Mouse (Mus musculus): ENCODE data around the gene Henmt1.

The Henmt1 gene

DNA sequence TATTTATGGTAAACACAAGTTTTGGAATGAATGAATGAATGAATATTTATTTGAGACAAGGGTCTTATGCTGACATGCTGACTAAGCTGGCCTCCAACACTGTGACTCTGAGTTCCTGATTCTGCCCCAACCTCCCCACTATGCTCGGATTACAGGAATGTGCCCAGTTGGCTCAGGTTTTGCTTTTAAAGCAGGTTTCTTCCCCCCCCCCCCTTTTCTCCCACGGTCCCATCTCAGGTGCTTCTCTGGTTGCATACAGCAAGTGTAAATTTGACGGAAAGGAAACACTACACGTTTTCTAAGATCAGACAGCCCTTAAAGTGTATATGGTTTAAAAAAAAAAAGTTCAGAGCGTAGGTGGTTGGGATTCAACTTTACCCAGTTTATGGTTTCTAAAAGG lies at the start of gene Henmt1:
Henmt1 (plus strand) TSS at position 301 of the 400 bp plus-strand sequence.
- TF ChIP-seq GATA4 (IDR thresholded peaks at IDR 0.05; ENCODE audit: insufficient replicate concordance, low read length), result no peak

DNA sequence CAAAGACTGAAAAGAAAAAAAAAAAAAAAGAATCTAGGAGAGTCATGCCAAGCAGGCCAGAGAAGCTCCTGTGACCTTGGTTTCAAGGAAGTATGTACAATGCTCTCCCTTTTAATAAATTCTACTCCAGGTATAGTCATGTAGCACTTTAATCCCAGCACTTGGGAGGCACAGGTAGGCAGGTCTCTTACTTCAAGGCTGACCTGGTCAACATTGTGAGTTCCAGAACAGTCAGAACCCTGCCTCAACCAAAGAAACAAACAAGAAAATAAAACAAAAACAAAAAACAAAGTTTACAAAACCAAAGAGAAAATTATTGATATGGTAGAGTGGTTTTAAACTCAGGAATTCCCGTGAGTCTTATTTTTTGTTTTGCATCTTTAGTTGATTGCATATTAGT lies 49.8 kb upstream of the Henmt1 start, which contains the start of gene Fndc7:
Fndc7 (minus strand) TSS at position 101 of the 400 bp plus-strand sequence.
- TF ChIP-seq GATA4 (IDR thresholded peaks at IDR 0.05; ENCODE audit: insufficient replicate concordance, low read length), result no peak

DNA sequence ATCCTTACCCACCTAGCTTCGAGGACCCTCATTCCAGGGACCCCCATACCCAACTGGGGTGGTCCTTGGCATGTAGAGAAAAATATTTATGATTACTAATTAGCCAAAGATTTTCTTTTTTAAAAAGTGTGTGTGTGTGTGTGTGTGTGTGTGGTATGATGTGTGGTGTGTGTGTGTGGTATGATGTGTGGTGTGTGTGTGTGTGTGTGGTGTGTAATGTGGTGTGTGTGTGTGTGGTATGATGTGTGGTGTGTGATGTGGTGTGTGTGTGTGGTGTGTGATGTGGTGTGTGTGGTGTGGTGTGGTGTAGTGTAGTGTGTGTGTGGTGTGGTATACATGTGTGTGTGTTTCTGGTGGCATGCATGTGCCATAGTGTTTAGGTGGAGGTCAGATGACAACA lies 47.6 kb upstream of the Henmt1 start:
- TF ChIP-seq GATA4 (IDR thresholded peaks at IDR 0.05; ENCODE audit: insufficient replicate concordance, low read length), result no peak

DNA sequence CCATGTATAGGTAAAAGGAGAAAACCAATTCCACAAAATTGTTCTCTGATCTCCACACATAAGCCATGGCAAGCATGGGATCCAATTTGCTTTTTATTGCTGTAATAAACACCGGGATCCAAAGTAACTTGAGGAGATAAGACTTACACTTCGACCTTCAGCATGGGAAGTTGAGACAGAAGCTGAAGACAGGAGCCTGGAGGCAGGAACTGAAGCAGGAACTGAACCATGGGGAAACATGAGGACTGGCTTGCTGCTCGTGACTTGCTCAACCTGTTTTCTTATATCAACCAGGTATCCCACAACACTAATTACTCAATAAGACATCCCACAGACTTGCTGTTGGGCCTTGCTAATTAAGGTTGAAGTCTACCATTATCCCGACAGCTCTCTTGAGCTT lies 46.8 kb upstream of the Henmt1 start:
- TF ChIP-seq GATA4 (IDR thresholded peaks at IDR 0.05; ENCODE audit: insufficient replicate concordance, low read length), result no peak

DNA sequence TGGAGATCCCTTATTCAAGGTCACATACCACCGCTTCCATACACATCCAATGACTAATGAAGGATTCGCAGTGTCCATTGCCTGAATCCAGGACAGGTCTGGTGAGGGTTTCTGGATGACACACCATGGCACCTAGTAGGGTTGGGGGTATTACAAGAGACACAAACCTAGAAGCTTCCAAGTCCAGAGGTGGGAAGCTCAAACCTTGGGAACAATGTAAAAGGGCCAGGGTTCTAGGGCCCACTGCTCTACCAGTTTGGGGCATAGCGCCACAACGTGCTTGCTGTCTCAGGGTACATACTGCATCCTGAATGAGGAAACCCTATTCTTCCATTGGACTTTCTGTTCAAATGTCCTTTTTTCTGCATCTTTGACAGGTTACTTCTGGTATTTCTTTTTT lies 41.0 kb upstream of the Henmt1 start:
- TF ChIP-seq GATA4 (IDR thresholded peaks at IDR 0.05; ENCODE audit: insufficient replicate concordance, low read length), result no peak

DNA sequence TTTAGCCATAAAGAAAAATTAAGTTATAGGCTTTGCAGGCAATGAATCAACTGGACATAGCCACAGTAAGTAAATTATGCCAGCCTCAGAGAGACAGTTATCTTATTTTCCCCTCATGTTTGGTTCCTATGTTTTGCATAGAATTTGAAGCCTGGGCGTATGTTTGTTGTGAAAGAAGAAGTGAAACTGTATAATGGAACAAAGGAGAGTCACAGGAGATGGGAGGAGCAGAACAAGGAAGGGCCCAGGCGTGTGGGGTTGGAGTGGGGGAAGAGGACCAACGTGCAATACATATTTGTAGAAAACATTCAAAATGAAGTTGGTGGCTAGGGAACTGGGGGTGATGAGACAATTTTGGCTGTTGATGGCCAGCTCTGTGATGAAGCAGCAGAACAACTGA lies 39.5 kb upstream of the Henmt1 start:
- TF ChIP-seq GATA4 (IDR thresholded peaks at IDR 0.05; ENCODE audit: insufficient replicate concordance, low read length), result no peak

DNA sequence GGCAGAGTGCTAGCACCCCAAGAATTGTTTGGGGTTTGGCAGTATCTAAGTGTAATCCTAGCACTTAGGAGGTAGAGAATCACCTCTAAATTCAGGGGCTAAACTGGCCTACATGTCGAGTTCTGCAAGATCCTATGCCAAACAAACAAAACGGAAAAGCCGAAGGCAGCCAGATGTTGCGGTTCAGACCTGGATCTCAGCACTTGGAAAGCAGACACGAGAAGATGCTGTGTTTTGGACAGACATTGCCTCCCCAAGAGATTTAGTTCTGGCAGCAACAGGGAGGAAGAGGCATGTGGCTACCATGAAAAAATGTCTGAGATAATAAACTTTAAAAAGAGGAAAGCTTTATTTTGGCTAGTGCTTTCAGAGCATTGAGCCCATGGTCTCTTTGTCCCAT lies 39.0 kb upstream of the Henmt1 start:
- TF ChIP-seq GATA4 (IDR thresholded peaks at IDR 0.05; ENCODE audit: insufficient replicate concordance, low read length), result no peak

DNA sequence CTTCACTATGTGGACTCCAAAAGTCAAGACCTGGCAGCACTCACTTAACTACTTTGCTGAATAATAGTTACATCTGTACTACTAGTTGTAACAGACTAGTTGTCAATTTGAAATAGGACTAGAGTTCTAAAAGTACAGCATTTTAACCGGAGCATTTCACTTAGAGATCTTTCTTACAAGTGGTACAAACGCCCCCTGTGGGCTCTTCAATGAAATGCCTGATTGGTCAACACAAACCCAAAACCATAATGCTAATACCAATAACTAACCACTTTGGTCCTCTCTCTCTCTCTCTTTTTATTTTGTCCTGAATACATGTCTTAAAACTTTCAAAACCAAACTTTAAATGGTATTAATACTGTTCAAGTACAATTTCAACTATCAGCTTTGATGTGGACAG lies 37.6 kb upstream of the Henmt1 start:
- no peak for TF ChIP-seq GATA4 (IDR thresholded peaks at IDR 0.05; ENCODE audit: insufficient replicate concordance, low read length)

DNA sequence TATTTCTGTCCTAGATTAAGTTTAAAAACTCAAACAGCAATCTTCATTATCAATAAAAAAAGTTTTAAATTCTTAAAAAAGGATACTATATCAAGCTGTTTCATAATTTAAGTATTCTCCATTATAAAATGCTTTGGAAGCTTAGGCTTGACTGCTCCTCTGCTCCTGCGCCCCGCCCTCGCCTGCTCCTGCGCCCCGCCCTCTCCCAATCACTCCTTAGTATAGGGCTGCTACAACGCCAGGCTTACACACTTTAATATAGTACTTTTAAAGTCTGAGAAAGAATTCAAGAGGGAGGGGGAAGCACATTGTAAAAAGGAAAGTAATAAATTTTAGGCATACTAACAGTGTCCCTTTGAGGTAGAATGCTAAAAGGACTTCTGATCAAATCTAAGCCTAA lies 36.7 kb upstream of the Henmt1 start:
- no peak for TF ChIP-seq GATA4 (IDR thresholded peaks at IDR 0.05; ENCODE audit: insufficient replicate concordance, low read length)

DNA sequence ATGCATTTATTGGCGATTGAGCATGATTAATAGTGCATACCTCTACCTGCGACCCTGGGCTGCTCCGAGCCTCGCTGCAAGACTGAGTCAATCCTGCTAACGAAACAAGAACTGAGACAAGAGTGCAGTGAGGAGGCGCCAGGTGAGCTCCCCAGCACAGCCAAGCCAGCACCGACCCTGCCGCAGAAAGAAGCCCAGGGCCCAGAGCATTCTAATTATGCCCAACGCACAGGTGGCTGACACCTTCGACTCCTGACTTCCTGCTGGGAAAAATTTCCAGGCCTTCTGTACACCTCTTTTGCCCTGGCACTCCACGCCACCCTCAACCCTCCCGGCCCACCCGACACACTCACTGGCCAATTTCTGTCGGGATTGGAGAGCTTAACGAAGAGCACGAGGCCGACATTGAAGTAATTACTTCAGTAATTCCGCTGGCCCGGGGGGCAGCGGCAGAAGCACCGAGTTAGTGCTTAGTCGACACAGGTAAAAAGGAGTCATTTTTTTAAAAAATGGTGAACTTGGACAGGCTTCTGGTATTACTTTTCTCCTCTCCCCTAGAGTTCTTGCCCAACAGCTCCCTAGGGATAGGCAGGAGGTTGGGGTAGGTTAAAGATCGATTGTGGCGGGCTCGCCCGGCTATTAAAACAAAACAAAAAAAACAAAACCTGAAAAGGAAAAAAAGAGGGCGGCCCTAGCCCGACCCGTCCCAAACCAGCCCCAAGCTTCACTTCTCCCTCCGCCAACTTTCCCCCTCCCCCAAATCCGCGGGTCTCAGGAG lies 29.2 kb upstream of the Henmt1 start:
- no peak for TF ChIP-seq GATA4 (IDR thresholded peaks at IDR 0.05; ENCODE audit: insufficient replicate concordance, low read length)

DNA sequence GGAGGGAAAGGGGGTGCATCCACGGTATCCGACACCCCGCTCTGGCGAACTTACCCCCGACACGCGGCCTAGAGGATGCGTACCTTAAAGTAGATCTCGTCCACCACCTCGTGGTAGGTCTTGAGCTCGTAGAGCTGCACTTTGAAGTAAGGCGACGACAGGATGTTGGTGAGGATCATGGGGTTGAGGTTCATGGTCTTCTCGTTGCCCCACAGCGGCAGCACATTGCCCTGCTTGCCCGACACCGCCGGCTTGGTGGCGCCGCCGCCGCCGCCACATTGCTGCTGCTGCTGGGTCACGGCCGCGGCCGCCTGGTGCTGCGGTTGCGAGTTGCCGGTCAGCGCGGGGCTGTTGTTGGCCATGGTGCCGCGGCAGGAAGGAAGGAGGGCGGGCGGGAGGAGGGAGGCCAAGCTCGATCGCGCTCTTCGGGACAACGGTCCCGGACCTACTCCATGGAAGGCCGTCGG lies 28.6 kb upstream of the Henmt1 start:
- TF ChIP-seq GATA4 (IDR thresholded peaks at IDR 0.05; ENCODE audit: insufficient replicate concordance, low read length), result no peak

DNA sequence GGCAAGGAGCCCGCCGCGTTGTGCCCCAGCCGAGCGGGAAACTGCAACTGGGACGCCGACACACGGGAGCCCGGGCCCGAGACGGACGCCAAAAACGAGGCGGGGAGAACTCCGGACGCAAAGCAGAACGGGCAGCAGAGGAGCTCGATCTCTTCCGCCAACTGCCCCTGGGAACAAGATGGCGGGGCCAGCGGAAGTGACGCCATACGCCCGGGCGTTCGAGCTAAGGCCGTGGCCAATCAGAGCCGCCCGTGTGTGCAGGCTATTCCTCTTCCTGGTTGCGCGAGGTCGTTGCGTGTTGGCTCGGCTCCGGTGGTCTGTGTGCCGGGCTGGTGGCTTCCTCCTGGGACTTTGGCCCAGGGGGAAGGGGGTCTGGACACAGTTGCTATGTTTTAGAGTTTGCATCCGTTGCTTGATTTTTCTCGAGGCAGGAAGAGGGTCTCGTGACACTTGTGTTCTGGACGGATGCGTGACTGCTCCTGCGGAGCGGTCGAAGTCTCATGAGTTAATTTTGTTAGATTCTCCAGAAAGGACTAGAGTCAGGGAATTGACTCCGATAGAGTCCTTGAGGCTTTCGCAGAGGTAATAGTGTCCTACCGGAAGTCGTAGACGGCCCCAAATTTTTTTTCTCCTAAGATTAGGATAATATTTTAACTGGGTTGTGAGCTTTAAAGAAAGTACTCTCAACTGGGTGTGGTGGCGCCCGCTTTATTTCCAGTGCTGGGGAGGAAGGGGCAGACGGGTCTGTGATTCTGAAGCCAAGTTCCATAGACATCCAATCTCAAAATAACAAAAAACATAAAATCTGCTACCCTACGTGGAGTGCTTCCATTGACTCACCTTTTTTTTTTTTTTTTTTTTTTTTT lies 27.9 kb upstream of the Henmt1 start, which contains the start of gene Prpf38b:
Prpf38b (minus strand) TSS at position 180 of the 866 bp plus-strand sequence.
- no peak for TF ChIP-seq GATA4 (IDR thresholded peaks at IDR 0.05; ENCODE audit: insufficient replicate concordance, low read length)

DNA sequence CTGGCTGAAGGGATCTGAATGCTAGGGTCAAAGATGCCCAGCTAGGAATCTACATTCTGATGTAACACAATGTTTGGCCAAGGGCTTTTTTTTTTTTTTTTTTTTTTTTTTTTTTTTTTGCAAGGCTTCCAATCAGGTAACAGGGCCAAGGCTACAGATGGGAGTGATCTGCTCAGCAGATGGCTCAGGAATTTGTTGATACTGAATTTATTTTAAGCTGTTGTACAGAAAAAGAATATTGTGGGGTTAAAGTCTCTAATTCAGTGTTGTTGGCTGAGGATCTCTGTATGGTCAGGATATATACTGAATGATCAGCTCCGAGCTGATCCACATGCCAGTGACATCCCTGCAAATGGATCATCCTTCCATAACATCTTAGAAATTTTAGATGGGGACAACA lies 23.7 kb upstream of the Henmt1 start:
- TF ChIP-seq GATA4 (IDR thresholded peaks at IDR 0.05; ENCODE audit: insufficient replicate concordance, low read length), result no peak

DNA sequence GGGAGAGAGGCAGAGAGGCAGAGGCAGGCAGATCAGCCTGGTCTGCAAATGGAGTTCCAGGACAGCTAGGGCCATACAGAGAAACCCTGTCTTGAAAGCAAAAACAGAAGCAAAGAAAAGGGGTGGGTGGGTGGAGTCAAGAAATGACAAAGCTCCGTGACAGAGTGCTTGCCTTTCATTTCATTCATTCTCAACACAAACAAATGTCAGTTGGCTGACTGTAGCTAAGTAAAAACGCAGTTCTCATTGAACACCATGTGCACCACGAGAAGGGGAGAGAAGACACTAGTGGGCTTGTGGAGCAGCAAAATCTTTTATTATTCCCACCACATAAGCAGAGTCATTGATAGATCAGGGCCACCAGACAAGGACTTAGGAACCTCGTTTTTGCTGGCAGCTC lies 22.8 kb upstream of the Henmt1 start:
- TF ChIP-seq GATA4 (IDR thresholded peaks at IDR 0.05; ENCODE audit: insufficient replicate concordance, low read length), result no peak

DNA sequence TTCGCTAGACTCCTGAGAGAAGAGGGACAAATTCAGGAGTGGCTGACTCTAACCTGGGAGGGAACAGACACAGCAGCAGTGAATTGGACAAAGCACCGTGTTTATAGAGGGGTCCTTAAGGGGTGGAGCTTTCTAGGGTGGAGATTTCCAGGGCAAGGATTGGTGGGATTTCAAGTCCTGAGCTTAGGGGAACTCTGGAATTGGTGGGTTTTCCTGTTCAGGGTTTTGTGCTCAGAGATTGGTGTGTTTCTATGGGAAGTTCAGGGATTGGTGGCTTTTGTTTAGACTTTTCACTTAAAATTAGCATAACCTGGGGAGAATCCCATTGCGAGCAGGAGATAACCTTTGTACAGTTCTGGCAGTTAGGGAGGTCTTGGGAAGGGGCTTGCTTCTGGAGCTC lies 21.7 kb upstream of the Henmt1 start:
- no peak for TF ChIP-seq GATA4 (IDR thresholded peaks at IDR 0.05; ENCODE audit: insufficient replicate concordance, low read length)

DNA sequence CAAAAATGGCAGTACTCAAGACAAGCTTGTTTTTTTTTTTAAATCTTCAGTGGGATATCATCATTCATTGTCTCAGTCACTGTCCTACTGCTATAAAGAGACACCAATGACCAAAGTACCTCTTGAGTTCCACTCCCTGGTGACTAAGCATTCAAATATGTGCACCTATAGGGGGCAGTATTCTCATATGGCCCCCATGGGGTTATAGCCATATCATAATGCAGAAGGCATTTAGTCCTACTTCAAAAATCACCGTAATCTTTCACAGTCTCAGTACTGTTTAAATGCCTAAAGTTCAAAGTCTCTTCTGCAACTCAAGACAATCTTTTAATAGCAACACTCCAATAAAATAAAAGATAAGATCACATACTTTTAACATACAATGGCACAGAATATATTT lies 20.8 kb upstream of the Henmt1 start:
- no peak for TF ChIP-seq GATA4 (IDR thresholded peaks at IDR 0.05; ENCODE audit: insufficient replicate concordance, low read length)

Measured in liver, adult (tissue).